Mouse (Mus musculus): ENCODE data around the gene Zfp119a.
A peak's percentile ranks its signal among the peaks of the same experiment; 100 is the strongest.

Gene Zfp119a

DNA sequence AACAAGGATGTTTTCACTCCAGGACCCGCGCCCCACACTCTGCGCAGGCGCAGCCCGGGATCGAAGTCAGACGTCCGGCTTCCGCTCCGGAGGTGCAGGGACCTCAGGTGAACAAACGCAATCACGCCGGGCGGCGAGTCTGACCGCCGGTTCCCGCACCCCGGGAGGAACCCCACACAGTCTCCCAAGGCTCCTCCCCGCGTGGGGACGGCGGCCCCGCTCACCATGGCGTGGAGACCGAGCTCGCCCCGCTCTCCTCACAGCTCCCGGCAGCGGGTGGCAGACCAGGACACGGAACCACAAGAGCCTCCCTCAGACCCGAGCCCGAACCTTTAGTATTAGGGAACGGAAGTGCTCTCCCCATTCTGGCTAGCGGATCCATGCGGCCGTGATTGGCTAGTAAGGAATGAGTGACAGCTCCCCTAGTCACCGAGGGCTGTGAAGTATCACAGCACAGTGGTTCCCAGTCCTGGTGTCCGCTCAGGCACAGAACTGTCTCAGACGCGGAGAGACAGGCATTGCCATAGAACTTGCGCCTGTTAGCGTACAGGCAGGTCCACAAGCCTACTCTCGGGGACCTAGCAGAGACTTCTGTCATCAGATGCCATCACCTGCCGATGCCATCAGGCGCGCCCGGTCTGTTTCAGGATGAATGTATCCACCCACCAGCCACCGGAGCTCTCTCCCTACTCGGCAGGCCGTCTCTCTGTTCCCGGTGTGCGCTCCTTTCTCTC, at the start of gene Zfp119a:
Gene Zfp119a (minus strand): TSS at position 295 of the 734 bp plus-strand sequence.
- DNase-seq: peak; percentile 86

DNA sequence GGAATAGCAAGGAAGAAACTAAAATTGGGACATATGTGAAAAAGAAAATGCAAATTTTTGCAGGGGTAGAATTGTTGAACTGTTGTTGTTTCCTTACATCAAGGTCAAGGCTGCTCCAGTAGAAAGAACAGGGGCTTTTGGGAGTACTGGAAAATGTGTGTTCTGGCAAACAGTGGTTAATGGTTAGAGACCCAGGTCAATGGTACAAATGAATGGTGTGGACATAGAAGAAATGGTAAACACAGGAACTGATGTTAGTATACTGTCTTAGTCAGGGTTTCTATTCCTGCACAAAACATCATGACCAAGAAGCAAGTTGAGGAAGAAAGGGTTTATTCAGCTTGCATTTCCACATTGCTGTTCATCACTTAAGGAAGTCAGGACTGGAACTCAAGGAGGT, 27.9 kb upstream of the Zfp119a start:
- DNase-seq: no peak

DNA sequence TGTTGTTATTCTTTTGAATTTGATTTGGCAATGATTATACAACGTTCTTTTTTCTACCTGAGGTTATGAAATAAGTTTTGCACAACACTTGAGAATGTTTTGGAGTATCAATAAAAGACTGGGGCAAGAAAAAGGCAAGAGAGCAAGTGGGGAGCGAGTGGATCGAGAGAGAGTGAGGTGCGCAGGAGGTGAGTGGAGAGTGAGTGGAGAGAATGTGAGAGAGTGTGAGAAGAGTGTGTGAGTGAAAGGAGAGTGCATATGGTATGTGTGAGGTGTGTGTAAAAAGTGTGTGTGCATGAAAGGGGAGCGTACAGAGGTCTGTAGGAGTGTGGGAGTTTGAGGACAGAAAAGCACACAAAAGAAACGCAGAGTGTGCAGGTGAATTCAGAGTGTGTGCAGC, 25.4 kb upstream of the Zfp119a start:
- DNase-seq: no peak

DNA sequence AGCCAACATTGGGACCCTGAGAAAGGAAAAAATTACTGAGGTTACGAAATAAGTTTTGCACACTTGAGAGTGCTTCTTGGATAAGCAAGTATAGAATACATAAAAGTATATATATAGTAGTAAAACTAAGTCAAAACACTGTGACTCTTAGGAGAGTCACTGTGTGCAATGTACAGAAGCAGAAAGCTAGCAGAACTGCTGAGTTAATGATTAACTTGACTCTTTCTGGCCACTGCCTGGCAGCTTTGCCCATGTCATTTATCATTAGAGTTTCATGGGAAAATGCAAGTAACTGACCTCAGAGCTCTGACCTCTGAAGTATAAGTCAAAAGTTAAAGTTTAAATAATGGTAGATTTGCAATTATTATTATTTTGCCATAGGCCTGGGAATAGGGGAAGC, 25.0 kb upstream of the Zfp119a start:
- peak; percentile 15 for DNase-seq

DNA sequence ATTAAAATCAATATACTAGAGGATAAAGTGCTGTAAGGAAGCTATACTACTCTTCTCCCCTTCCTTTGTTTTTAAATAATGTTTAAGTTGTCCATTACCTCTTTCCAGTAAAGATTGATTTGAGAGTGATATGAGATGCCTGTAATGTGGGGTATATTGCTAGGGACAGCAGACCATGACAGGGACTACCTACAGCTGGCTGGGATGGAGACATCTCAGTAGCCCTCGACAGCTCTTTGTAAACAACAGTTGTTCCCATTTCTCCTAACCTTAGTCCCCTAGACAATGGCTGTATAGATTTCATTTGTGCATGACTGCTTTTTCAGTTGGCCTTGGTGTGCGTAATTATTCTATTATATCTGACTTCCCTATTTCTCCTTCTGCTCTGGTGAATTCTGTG, 24.4 kb upstream of the Zfp119a start:
- DNase-seq: no peak

DNA sequence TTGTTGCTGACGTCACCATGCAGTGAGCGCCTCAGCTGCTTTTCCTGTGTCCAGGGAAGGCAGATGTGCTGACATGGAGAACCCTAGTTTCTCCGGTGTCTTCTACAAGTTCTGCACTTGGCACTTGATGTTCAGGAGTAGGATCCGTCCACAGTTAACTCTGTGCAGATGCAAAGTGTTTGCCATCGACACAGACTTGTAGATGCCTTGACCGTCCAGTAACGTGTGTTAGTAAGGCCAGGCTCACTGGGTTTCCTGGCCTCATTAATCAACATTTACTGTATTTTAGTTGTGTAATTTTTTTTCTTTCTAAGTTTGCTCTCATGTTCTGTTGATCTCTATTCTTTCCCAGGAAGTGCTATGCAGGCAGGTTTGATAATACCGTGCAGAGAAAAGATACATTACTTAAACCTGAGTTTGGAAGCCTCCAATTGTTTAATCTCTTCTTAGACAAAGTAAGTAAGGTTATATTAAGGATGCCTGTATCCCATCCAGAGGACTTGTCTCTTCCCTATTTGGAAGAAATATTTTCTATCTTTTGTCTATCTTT, 13.8 kb upstream of the Zfp119a start:
- DNase-seq: peak; percentile 69

DNA sequence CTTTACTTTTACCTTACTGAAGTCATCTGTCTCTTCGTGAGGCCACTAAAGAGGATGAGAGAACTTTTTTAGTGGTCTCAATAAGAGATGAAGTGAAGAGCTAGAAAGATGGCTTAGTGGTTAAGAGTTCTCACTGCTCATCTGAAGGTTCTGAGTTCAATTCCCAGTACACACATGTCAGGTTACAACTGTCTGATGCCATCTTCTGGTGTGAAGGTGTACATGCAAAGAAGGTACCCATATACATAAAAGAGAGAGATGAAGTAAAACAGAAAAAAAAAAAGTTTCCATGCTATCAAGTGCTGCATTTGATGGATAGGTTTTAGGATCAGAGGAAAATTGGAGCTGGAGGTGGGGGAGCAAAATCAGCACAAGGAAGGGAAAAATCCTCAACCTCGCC, 6.2 kb upstream of the Zfp119a start:
- no peak for DNase-seq

DNA sequence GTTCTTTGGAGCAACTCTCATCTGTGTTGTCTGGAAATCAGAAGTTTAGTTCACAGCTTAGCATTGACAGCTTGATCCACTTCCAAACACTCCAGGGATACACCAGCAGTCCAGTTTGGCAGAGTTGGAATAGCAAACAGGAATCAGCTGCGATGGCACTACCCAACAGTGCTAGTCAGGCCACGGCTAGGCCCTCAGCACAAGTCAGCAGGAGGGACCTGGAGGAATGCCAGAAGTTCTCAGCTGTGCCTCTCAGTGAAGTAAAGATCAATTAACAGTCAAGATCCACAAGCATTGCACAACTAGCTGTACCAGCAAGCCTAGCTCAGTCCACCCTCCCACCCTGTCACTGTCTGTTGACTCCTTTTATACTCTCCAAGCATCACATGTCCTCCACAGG, 4.9 kb upstream of the Zfp119a start:
- no peak for DNase-seq

DNA sequence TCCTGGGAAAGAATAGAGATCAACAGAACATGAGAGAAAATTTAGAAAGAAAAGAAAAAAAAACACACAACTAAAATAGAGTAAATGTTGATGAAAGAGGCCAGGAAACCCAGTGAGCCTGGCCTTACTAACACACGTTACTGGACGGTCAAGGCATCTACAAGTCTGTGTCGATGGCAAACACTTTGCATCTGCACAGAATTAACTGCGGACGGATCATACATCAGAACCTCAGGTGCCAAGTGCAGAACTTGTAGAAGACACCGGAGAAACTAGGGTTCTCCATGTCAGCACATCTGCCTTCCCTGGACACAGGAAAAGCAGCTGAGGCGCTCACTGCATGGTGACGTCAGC, 471 bp downstream of the Zfp119a start:
- DNase-seq: peak; percentile 50

DNA sequence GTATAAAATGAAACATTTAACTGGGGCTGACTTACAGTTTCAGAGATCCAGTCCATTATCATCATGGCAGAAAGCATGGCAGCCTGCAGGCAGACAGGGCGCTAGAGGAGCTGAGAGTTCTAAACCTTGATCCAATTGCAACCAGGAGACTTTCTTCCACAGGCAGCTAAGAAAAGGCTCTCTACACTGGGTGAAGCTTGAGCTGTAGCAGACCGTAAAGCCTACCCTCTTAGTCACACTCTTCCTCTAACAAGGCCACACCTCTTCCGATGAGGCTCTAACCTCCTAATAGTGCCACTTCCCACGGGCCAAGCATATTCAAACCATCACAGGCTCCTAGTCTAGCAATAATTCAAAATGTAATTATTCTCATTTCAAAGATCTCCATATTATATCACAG, 1.5 kb downstream of the Zfp119a start:
- DNase-seq: no peak

DNA sequence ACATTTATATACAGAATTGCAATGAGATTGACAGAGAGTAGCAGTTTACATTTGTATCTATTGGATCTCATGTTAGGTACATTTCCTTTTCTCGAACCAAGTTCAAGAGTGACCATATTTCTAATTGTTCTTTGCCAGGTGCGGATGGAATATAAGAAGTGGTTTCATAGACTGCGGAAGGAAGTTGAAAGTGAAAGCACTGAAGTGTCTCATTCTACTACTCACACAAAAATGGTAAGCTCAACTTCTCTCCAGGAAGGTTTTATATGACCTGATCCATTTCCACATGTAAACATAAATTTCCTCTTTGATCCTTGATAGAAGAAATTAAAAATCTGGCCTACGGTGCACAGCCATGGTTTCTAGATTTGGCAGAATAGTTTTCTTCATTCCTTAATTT, 35.7 kb downstream of the Zfp119a start:
- no peak for DNase-seq

DNA sequence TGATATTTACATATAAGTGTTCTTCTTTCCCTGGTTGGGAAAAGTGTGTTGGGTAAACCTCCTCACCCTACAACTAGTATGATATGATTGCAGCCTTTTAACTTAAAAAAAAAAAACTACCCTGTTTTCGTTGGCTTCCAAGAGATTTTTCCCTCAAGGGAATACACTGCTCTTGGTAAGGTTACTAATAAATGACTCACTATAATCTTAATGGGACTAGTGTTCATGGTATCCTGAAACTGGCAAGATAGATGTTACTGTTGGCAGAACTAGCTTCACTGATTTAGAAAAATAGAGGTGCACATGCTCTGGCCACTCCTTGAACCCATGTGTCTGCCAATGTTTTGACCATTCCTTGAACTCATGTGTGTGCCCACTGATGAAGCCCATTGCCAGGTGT, 57.2 kb downstream of the Zfp119a start:
- no peak for DNase-seq

DNA sequence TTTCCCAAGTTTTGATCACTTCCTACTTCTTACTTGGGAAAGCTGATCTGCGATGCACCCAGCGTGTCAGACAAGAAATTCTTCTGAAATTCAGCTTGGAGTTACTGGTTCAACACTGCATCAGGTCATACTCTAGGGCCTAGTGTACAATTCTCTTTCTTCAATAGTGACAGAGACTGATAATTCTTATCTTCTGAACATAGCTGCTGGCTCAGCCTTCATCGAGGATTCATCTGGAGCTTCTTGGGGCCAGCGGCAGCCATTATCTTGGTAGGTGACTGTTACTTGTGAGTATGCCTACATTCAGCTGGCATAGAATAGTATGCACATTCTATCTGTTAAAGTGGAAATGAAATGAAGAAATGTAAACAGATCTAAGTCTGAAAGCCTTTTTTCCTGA, 61.9 kb downstream of the Zfp119a start:
- DNase-seq: no peak

Data from kidney, adult 18-20 months (tissue).